Mouse (Mus musculus) MEL (cell line): ENCODE measurements around the gene Slx1b. TPM values are rescaled to one million over a fixed set of nuclear protein-coding genes. Genes with fewer than 3 reads are reported as not detected.
A peak's percentile ranks its signal among the peaks of the same experiment; 100 is the strongest.

ENCODE experiments used
- DNase-seq: peaks from one replicate; pipeline ENCODE4 v3.0.0; 2011; ENCODE audit warnings: low read depth, low spot score
- H3K27ac ChIP-seq: 2 replicates; pipeline ENCODE4 v1.5.1; 2012; ENCODE audit warnings: low read depth, mild to moderate bottlenecking, control low read depth, low read length, moderate library complexity; ENCODE audit not compliant: control insufficient read depth
- H3K27me3 ChIP-seq, 2 experiments: fragments of 150-350 bp in 1 of 2; sonication (generic) in 1 of 2; 2 replicates each; pipeline ENCODE4 v1.6.1; 2012; ENCODE audit warnings: low read length in 2 of 2, mild to moderate bottlenecking in 2 of 2, improper control_type of control experiment in 1 of 2, moderate library complexity in 1 of 2; ENCODE audit not compliant: insufficient read depth in 2 of 2, control insufficient read depth in 1 of 2
- H3K36me3 ChIP-seq, 2 experiments: 2 replicates each; pipeline ENCODE4 v1.6.1; 2012 to 2014; ENCODE audit warnings: low read length in 2 of 2, improper control_type of control experiment in 1 of 2, inconsistent platforms in 1 of 2, mild to moderate bottlenecking in 1 of 2; ENCODE audit not compliant: insufficient read depth in 2 of 2, control insufficient read depth in 1 of 2
- H3K4me1 ChIP-seq, 2 experiments: fragments of 150-350 bp in 1 of 2; sonication (generic) in 1 of 2; 2 replicates each; pipeline ENCODE4 v1.6.1; 2012; ENCODE audit warnings: low read length in 2 of 2, improper control_type of control experiment in 1 of 2, mild to moderate bottlenecking in 1 of 2; ENCODE audit not compliant: insufficient read depth in 2 of 2, control insufficient read depth in 1 of 2
- H3K4me3 ChIP-seq, 2 experiments: fragments of 150-350 bp in 1 of 2; sonication (generic) in 1 of 2; 2 replicates each; pipeline ENCODE4 v1.5.1; 2012; ENCODE audit warnings: low read depth in 2 of 2, low read length in 2 of 2, mild to moderate bottlenecking in 2 of 2, moderate library complexity in 2 of 2, control low read depth in 1 of 2, improper control_type of control experiment in 1 of 2; ENCODE audit not compliant: control insufficient read depth in 1 of 2, insufficient read depth in 1 of 2
- H3K79me2 ChIP-seq: 2 replicates; pipeline ENCODE4 v1.6.1; 2012; ENCODE audit warnings: mild to moderate bottlenecking, low read length, moderate library complexity; ENCODE audit not compliant: control insufficient read depth, poor library complexity, insufficient read depth
- H3K9ac ChIP-seq: 2 replicates; pipeline ENCODE4 v1.6.1; 2012; ENCODE audit warnings: low read depth, mild to moderate bottlenecking, control low read depth, low read length, moderate library complexity; ENCODE audit not compliant: control insufficient read depth, poor library complexity, severe bottlenecking
- H3K9me3 ChIP-seq: fragments of 150-350 bp; sonication (generic); replicated peaks from 2 replicates; pipeline ENCODE4 v1.6.1; 2012; ENCODE audit warnings: mild to moderate bottlenecking, low read length, improper control_type of control experiment, moderate library complexity; ENCODE audit not compliant: insufficient read depth
- ELF1 ChIP-seq: IDR thresholded peaks from 2 replicates; pipeline ENCODE4 v1.6.1; 2014; ENCODE audit warnings: low read depth, mild to moderate bottlenecking, inconsistent platforms, low read length, improper control_type of control experiment, moderate library complexity
- EP300 ChIP-seq, 2 experiments: IDR thresholded peaks; 2 replicates each; pipeline ENCODE4 v1.6.1; 2011; ENCODE audit warnings: improper control_type of control experiment in 2 of 2, low read length in 2 of 2, low read depth in 1 of 2, mild to moderate bottlenecking in 1 of 2
- ETS1 ChIP-seq: IDR thresholded peaks from 2 replicates; pipeline ENCODE4 v1.6.1; 2012; ENCODE audit warnings: low read depth, mild to moderate bottlenecking, inconsistent platforms, low read length, improper control_type of control experiment, moderate library complexity
- GATA1 ChIP-seq: IDR thresholded peaks from 2 replicates; pipeline ENCODE4 v1.6.1; 2011; ENCODE audit warnings: low read depth, low read length, improper control_type of control experiment
- KAT2A ChIP-seq: conservative IDR thresholded peaks from 2 replicates; pipeline ENCODE4 v1.6.1; 2012; ENCODE audit warnings: low read depth, low read length, improper control_type of control experiment, inconsistent platforms
- MXI1 ChIP-seq: IDR thresholded peaks from 2 replicates; pipeline ENCODE4 v1.6.1; 2011; ENCODE audit warnings: mild to moderate bottlenecking, low read depth, low read length, improper control_type of control experiment
- MYB ChIP-seq: IDR thresholded peaks from 2 replicates; pipeline ENCODE4 v1.6.1; 2011; ENCODE audit warnings: mild to moderate bottlenecking, low read depth, low read length, improper control_type of control experiment
- NELFE ChIP-seq: IDR thresholded peaks from 2 replicates; pipeline ENCODE4 v1.6.1; 2011; ENCODE audit warnings: low read depth, low read length, improper control_type of control experiment
- POLR2A ChIP-seq, 2 experiments: IDR thresholded peaks; 2 replicates each; pipeline ENCODE4 v1.6.1; 2011 to 2012; ENCODE audit warnings: low read length in 2 of 2, mild to moderate bottlenecking in 2 of 2, control low read depth in 1 of 2, improper control_type of control experiment in 1 of 2, low read depth in 1 of 2, moderate library complexity in 1 of 2; ENCODE audit not compliant: control insufficient read depth in 1 of 2, insufficient read depth in 1 of 2, poor library complexity in 1 of 2
- RCOR1 ChIP-seq: IDR thresholded peaks from 2 replicates; pipeline ENCODE4 v1.6.1; 2012; ENCODE audit warnings: low read depth, mild to moderate bottlenecking, inconsistent platforms, low read length, improper control_type of control experiment
- SIN3A ChIP-seq: IDR thresholded peaks from 2 replicates; pipeline ENCODE4 v1.6.1; 2012; ENCODE audit warnings: low read length, improper control_type of control experiment, inconsistent platforms
- TAL1 ChIP-seq: IDR thresholded peaks from 2 replicates; pipeline ENCODE4 v1.6.1; 2012; ENCODE audit warnings: mild to moderate bottlenecking, inconsistent platforms, low read length, moderate library complexity, mixed read lengths
- TBP ChIP-seq: IDR thresholded peaks from 2 replicates; pipeline ENCODE4 v1.8.0; 2011; ENCODE audit warnings: low read depth, low read length, improper control_type of control experiment
- TCF12 ChIP-seq: IDR thresholded peaks from 2 replicates; pipeline ENCODE4 v1.6.1; 2014; ENCODE audit warnings: low read depth, mild to moderate bottlenecking, inconsistent platforms, low read length, improper control_type of control experiment, moderate library complexity
- USF2 ChIP-seq, 2 experiments: IDR thresholded peaks; 2 replicates each; pipeline ENCODE4 v1.6.1; 2011 to 2012; ENCODE audit warnings: improper control_type of control experiment in 2 of 2, low read length in 2 of 2, borderline replicate concordance in 1 of 2, inconsistent platforms in 1 of 2, low read depth in 1 of 2, mild to moderate bottlenecking in 1 of 2; ENCODE audit not compliant: insufficient read depth in 1 of 2
- ZC3H11A ChIP-seq: IDR thresholded peaks from 2 replicates; pipeline ENCODE4 v1.6.1; 2012; ENCODE audit warnings: low read depth, mild to moderate bottlenecking, inconsistent platforms, low read length, improper control_type of control experiment
- ZNF384 ChIP-seq: IDR thresholded peaks from 2 replicates; pipeline ENCODE4 v1.6.1; 2012; ENCODE audit warnings: low read depth, mild to moderate bottlenecking, inconsistent platforms, low read length, improper control_type of control experiment
- polyA plus RNA-seq, 2 experiments: library from polyadenylated mRNA; stranded (reverse) in 1 of 2; unstranded in 1 of 2; fragments of >175 nt in 1 of 2; fragments of >200 nt in 1 of 2; gene quantifications; 2 replicates each; pipeline versions ENCODE4 v1.2.1 to v1.2.4; 2012; ENCODE audit warnings: low replicate concordance in 2 of 2, low read depth in 1 of 2; ENCODE audit not compliant: insufficient read length in 2 of 2, insufficient read depth in 1 of 2, missing spikeins in 1 of 2
- total RNA-seq: library from RNA; depleted of rRNA; stranded (reverse); fragments of 300-350 nt; gene quantifications from 2 replicates; pipeline ENCODE4 v1.2.3, GENCODE M21; 2012

The Slx1b gene
- total and polyA plus RNA-seq, 3 experiments, result 4.6 to 10.2 TPM; not detected in 1

DNA sequence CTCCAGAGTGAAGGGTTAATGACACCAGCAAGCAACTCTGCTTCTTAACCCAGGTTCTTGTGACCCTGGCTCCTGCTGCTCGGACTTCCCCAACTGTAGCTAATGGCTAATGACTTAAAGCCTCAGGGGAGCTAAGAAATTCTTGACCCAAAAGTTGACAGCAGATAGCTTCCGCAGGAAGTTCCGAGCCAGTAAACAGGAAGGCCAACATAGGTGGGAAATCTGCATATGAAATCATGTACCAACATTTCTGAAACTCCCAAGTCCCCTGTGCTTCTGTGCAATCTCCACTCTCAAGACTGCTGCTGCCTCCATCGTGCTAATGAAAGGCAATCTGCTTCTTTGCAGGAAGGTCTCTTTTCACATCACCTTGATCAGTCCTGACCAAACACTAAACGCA, 49.9 kb downstream of the Slx1b start:
- Histone ChIP-seq H3K79me2 (peaks cover 3% of the 10 kb centered on the region), H3K27ac (no peak overlapping the region), H3K27me3 (no peaks in the 10 kb centered on the region), H3K4me1 (peaks cover 7 to 26% of the 10 kb centered on the region in 2 experiments), H3K9ac (no peak overlapping the region), H3K9me3 (no peaks in the 10 kb centered on the region), H3K36me3 (peaks cover 0 to 20% of the 10 kb centered on the region in 2 experiments; a peak in 2 of 4 replicates), H3K4me3 (no peak overlapping the region)
- DNase-seq, result no peak
- TF ChIP-seq USF2 (IDR thresholded peaks at IDR 0.05; ENCODE audit: borderline replicate concordance in 1 of 2, insufficient read depth in 1 of 2, low read depth in 1 of 2, low read length in 2 of 2), result no peak
- TF ChIP-seq NELFE, result no peak
- TF ChIP-seq ZNF384, result no peak
- no peak for TF ChIP-seq ZC3H11A
- TF ChIP-seq MYB, result no peak
- no peak for TF ChIP-seq ELF1
- TF ChIP-seq TBP, result no peak
- TF ChIP-seq EP300 (IDR thresholded peaks at IDR 0.05; ENCODE audit: low read depth in 1 of 2, low read length in 2 of 2), result no peak

GRCm38 (mm10) chr7:126644914-126645313, 50.7 kb downstream of the Slx1b start:
- Histone ChIP-seq H3K9me3 (no peaks in the 10 kb centered on the region), H3K79me2 (peaks cover 3% of the 10 kb centered on the region), H3K27ac (no peak overlapping the region), H3K9ac (no peak overlapping the region), H3K4me1 (peaks cover 2 to 18% of the 10 kb centered on the region in 2 experiments), H3K36me3 (peaks cover 0 to 12% of the 10 kb centered on the region in 2 experiments; a peak in 2 of 4 replicates), H3K27me3 (no peaks in the 10 kb centered on the region), H3K4me3 (no peak overlapping the region)
- no peak for DNase-seq
- TF ChIP-seq RCOR1, result peak; percentile 63
- TF ChIP-seq SIN3A, result 0 out of 2 replicates have a peak, but pooled peaks have one; percentile 63
- peak; percentile 58; the same call in 1 of the 2 replicates for TF ChIP-seq TCF12
- peak; percentile 58; the same call in 1 of the 2 replicates for TF ChIP-seq GATA1
- TF ChIP-seq MXI1, result 0 out of 2 replicates have a peak, but pooled peaks have one; percentile 25
- TF ChIP-seq KAT2A, result no peak
- TF ChIP-seq POLR2A (IDR thresholded peaks at IDR 0.05; ENCODE audit: control insufficient read depth in 1 of 2, insufficient read depth in 1 of 2, low read depth in 1 of 2, low read length in 2 of 2, poor library complexity in 1 of 2), result no peak
- peak; percentile 54 for TF ChIP-seq TAL1
- TF ChIP-seq ETS1, result peak; percentile 85
- 0 out of 2 replicates have a peak, but pooled peaks have one; percentile 17 for TF ChIP-seq ZNF384
- TF ChIP-seq USF2 (IDR thresholded peaks at IDR 0.05; ENCODE audit: borderline replicate concordance in 1 of 2, insufficient read depth in 1 of 2, low read depth in 1 of 2, low read length in 2 of 2), result no peak
- TF ChIP-seq EP300 (IDR thresholded peaks at IDR 0.05; ENCODE audit: low read depth in 1 of 2, low read length in 2 of 2), result peak; percentile 34 to 61; a peak in 3 of 4 replicates
